Comparison of ENCODE assay signal across 7 mouse cellular contexts in genomic region chr7:31207563-31208236, GRCm38 (mm10). TPM values are rescaled to one million over a fixed set of nuclear protein-coding genes. Genes with fewer than 3 reads are reported as not detected.
DNase-seq lines count a peak whose midpoint lies in the region; ATAC-seq and TF ChIP-seq lines count a peak whose summit lies in the region.

No protein-coding gene starts in this region.

- DNase-seq in lung, adult 2 months, result no peak
- DNase-seq in lung, adult 18-20 months, result no peak
- no peak for DNase-seq in forebrain, embryonic 11.5 days (ENCODE audit: low spot score)
- DNase-seq in limb, embryonic 11.5 days (ENCODE audit: low spot score), result no peak
- no peak for DNase-seq in adrenal gland, postnatal 10 days
- no peak for DNase-seq in thymus, postnatal 14 days

- no peak overlapping the region for H3K9ac ChIP-seq in forebrain, embryonic 11.5 days (ENCODE audit: low read length)
- H3K9ac ChIP-seq in limb, embryonic 11.5 days (ENCODE audit: low read length), result no peak overlapping the region
- H3K9ac ChIP-seq in neural tube, embryonic 15.5 days (replicated peaks), result no peak overlapping the region

- H3K9me3 ChIP-seq in forebrain, embryonic 11.5 days (ENCODE audit: control insufficient read depth, low read length), result no peaks in the 10 kb centered on the region
- H3K9me3 ChIP-seq in limb, embryonic 11.5 days (ENCODE audit: control insufficient read depth, low read length), result no peaks in the 10 kb centered on the region; the same call in 1 of the 2 replicates
- 0 out of 2 replicates have a peak, but pooled peaks cover 4% of the 10 kb centered on the region for H3K9me3 ChIP-seq in neural tube, embryonic 15.5 days (replicated peaks)

- no peak for TF ChIP-seq CTCF in lung, adult 2 months (IDR thresholded peaks at IDR 0.05; ENCODE audit: insufficient read depth, low read length)

- H3K27me3 ChIP-seq in forebrain, embryonic 11.5 days (ENCODE audit: control insufficient read depth, insufficient read depth, low read length), result no peaks in the 10 kb centered on the region
- H3K27me3 ChIP-seq in limb, embryonic 11.5 days (ENCODE audit: control insufficient read depth, insufficient read depth, low read length), result no peaks in the 10 kb centered on the region
- H3K27me3 ChIP-seq in neural tube, embryonic 15.5 days (replicated peaks), result no peaks in the 10 kb centered on the region

- no peak overlapping the region for H3K27ac ChIP-seq in forebrain, embryonic 11.5 days (ENCODE audit: low read depth, low read length)
- H3K27ac ChIP-seq in limb, embryonic 11.5 days (replicated peaks; ENCODE audit: low read depth, low read length), result no peak overlapping the region
- H3K27ac ChIP-seq in neural tube, embryonic 15.5 days (replicated peaks), result no peak overlapping the region

- TF ChIP-seq POLR2A in lung, adult 2 months (IDR thresholded peaks at IDR 0.05; ENCODE audit: borderline replicate concordance, extremely low read depth, low read depth, low read length), result no peak

- no peaks in the 10 kb centered on the region for H3K36me3 ChIP-seq in forebrain, embryonic 11.5 days (ENCODE audit: control insufficient read depth, insufficient read depth, low read length)
- no peaks in the 10 kb centered on the region for H3K36me3 ChIP-seq in limb, embryonic 11.5 days (ENCODE audit: control insufficient read depth, insufficient read depth, low read length)
- H3K36me3 ChIP-seq in neural tube, embryonic 15.5 days, result peaks cover 19% of the 10 kb centered on the region

- 50% methylated on average over 13 of the region's 13 CpGs for WGBS in lung, adult 2 months
- 76% methylated on average over 13 of the region's 13 CpGs for WGBS in forebrain, embryonic 11.5 days
- 69% methylated on average over 13 of the region's 13 CpGs for WGBS in limb, embryonic 11.5 days
- WGBS in neural tube, embryonic 15.5 days, result 67% methylated on average over 13 of the region's 13 CpGs

- ATAC-seq in forebrain, embryonic 11.5 days (replicated peaks; ENCODE audit: low FRiP score), result peak; percentile 57; the same call in 1 of the 2 replicates
- 0 out of 2 replicates have a peak, but pooled peaks have one; percentile 51 for ATAC-seq in limb, embryonic 11.5 days (ENCODE audit: insufficient number of reproducible peaks, low FRiP score, low TSS enrichment, low read depth)
- peak; percentile 46 for ATAC-seq in neural tube, embryonic 15.5 days (ENCODE audit: low FRiP score)

- no peaks in the 10 kb centered on the region for H3K4me1 ChIP-seq in lung, adult 2 months (ENCODE audit: control insufficient read depth, insufficient read depth, low read length)
- H3K4me1 ChIP-seq in forebrain, embryonic 11.5 days (replicated peaks; ENCODE audit: control insufficient read depth, insufficient read depth, low read length), result no peaks in the 10 kb centered on the region
- peaks cover 4% of the 10 kb centered on the region; the same call in 1 of the 2 replicates for H3K4me1 ChIP-seq in limb, embryonic 11.5 days (ENCODE audit: control insufficient read depth, insufficient read depth, low read length)
- H3K4me1 ChIP-seq in neural tube, embryonic 15.5 days, result peaks cover 9% of the 10 kb centered on the region

- peak overlapping the region; percentile 41 for H3K4me3 ChIP-seq in lung, adult 2 months (replicated peaks; ENCODE audit: extremely low read depth, low read depth, low read length)
- peak overlapping the region; percentile 59 for H3K4me3 ChIP-seq in forebrain, embryonic 11.5 days (ENCODE audit: low read depth, low read length)
- H3K4me3 ChIP-seq in limb, embryonic 11.5 days (ENCODE audit: low read depth, low read length), result peak overlapping the region; percentile 44
- peak overlapping the region; percentile 74 for H3K4me3 ChIP-seq in neural tube, embryonic 15.5 days (replicated peaks)

- peak overlapping the region; percentile 31; the same call in 1 of the 2 replicates for H3K4me2 ChIP-seq in forebrain, embryonic 11.5 days (ENCODE audit: low read depth, low read length, severe bottlenecking)
- H3K4me2 ChIP-seq in limb, embryonic 11.5 days (ENCODE audit: low read depth, severe bottlenecking), result no peak overlapping the region
- H3K4me2 ChIP-seq in neural tube, embryonic 15.5 days, result peak overlapping the region; percentile 74

RNA-seq across cellular contexts. Expression of gene Gramd1a, which starts 52.0 kb away (rescaled TPM):
- 103 and 113 TPM in 2 replicates for polyA plus RNA-seq in lung, adult 2 months (2012; rRNA removed)
- polyA plus RNA-seq in forebrain, embryonic 11.5 days (2014; fragmentation: Nextera tagmentation; extraction: Ambion mirVana), result 133 and 135 TPM in 2 replicates
- polyA plus RNA-seq in limb, embryonic 11.5 days (2014; fragmentation: Nextera tagmentation; extraction: Ambion mirVana), result 86.9 and 87.2 TPM in 2 replicates
- 174 and 212 TPM in 2 replicates for polyA plus RNA-seq in neural tube, embryonic 15.5 days (2015; fragmentation: Nextera tagmentation; extraction: Ambion mirVana)
- 10 to 100 TPM; 39.4 to 60.0 TPM for total RNA-seq in adrenal gland, postnatal 10 days (2021)
